Mouse (Mus musculus) Patski (cell line): Measurements from ENCODE around the gene Prox1. TPM values are rescaled to one million over a fixed set of nuclear protein-coding genes. Genes with fewer than 3 reads are reported as not detected.

Experiments
- ATAC-seq: fragments of 100-300 bp; one replicate; pipeline ENCODE4 v1.8.0; 2021
- CTCF ChIA-PET: fragments of 350-600 bp; sonication (Branson Sonifier 250); formaldehyde crosslinking; loops from one replicate; lab custom pipeline; 2022; ENCODE audit warnings: inconsistent platforms; lab: Charles Lee
- POLR2A ChIA-PET: fragments of 350-600 bp; sonication (Branson Sonifier 250); formaldehyde crosslinking; loops from one replicate; lab custom pipeline; 2022; ENCODE audit warnings: antibody characterized with exemption, inconsistent platforms; lab: Charles Lee
- DNase-seq: peaks from one replicate; pipeline ENCODE4 v3.0.0-alpha.2; 2011; ENCODE audit warnings: low read depth, low spot score
- H3K27me3 ChIP-seq: fragments of 371-371 bp; one replicate; pipeline ENCODE4 v1.5.1; 2021
- CTCF ChIP-seq: fragments of 100-300 bp; IDR thresholded peaks from one replicate; pipeline ENCODE4 v1.5.1; 2021
- in situ Hi-C: fragments of 300-500 bp; cut with MboI; formaldehyde crosslinking; loops from 3 replicates; pipeline ENCODE4 v1.11.1; 2018; ENCODE audit warnings: low pct_unique_long_range_greater_than_20kb, mixed read lengths
- polyA plus RNA-seq: library from polyadenylated mRNA; unstranded; gene quantifications from one replicate; pipeline ENCODE4 v1.2.3, GENCODE M21; 2021

The Prox1 gene
- polyA plus RNA-seq, 1 experiment from 2014 or later = 0.51 TPM

DNA sequence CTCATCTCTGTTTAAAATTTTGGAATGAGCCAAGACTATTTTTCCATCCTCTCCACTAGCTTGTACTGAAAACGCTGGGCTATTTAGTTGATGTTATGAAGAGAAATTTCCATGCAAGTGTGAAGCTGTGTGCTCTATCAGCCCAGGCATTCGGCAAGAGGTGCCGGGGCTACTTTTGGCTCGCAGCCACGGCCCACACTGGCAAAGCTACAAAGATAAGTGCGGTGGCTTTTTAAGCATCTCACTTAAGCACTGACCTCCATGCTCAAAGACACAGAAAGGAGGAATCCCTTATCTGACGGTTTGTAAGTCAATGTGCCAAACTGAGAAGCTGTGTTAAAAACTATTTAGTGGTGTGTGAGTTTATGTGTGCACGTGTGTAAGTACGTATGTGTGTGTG lies 26.9 kb downstream of the Prox1 start:
- ATAC-seq (no peak), DNase-seq (no peak)
- no peaks in the 10 kb centered on the region for H3K27me3 ChIP-seq
- ChIA-PET POLR2A (interaction anchor here (0.7 kb wide), 1 partner anchor 26 kb away, joined by 3 read pairs; no protein-coding TSS in a partner anchor), CTCF (no interaction called here)
- in situ Hi-C loops = no loop called here
- TF ChIP-seq CTCF = no peak

DNA sequence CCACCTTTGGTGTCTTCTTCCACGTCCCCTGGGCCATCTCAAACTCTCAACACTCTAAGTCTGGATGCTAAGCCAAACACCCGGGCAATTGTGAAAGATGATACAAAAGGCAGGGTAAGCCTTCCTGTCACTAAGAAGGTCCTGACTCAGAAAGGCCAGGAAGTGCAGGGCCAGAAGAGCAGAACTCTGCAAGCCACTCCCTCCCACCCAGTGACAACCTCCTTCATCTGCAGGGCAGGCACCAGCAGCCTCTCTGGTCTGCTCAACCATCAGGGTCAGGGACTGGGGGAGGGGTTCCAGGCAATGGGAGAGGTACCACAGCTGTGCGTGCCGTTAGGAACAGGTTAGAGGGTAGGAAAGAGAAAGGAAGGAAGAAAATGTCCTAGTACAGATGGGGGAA lies 27.9 kb downstream of the Prox1 start:
- TF ChIP-seq CTCF = no peak
- POLR2A ChIA-PET = no interaction called here
- H3K27me3 ChIP-seq = no peaks in the 10 kb centered on the region
- DNase-seq (no peak), ATAC-seq (no peak)
- in situ Hi-C loops = no loop called here
- CTCF ChIA-PET = no interaction called here

GRCm38 (mm10) chr1:190140519-190140918 lies 30.0 kb downstream of the Prox1 start:
- TF ChIP-seq CTCF = no peak
- DNase-seq (no peak), ATAC-seq (no peak)
- CTCF ChIA-PET = no interaction called here
- no peaks in the 10 kb centered on the region for H3K27me3 ChIP-seq
- POLR2A ChIA-PET = interaction anchor here (0.7 kb wide), 1 partner anchor 665 kb away, joined by 3 read pairs; no protein-coding TSS in a partner anchor
- in situ Hi-C loops = no loop called here

DNA sequence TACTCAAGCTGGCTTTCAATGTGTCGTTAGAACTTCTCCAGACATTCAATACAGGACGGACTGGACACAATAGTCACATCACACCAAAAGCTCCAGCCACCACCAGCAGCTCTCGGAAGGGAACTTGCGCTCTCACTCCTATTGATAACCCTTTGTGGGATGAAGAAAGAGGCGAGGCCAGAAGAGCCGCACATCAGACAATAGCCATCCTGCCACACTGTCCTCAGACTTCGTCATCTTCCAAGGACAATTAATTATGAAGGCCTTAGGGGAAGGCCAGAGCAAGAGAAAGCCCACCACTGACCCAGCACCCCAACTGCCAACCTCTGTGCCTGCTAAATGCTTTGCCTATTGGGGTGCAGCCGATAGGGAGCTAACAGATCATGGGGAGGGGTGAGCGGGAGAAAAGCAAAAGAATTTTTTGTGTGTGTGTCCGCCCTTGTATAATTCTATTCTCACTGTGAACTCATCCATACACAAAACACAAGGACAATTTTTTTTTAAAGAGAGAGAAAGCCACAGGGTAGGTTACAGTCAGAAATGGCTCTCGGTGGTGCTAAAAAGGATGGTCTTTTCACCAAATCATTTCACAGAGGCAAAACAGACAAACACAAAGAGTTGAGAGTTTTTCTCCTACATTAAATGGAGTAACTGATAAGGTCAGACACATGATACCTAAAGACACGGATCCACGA lies 30.7 kb downstream of the Prox1 start:
- DNase-seq (no peak), ATAC-seq (no peak)
- in situ Hi-C loops = no loop called here
- H3K27me3 ChIP-seq = no peaks in the 10 kb centered on the region
- TF ChIP-seq CTCF = no peak
- CTCF ChIA-PET = no interaction called here
- POLR2A ChIA-PET = interaction anchor here (0.6 to 0.7 kb wide), 3 partner anchors 583 to 1456 kb away, joined by 3 to 5 read pairs (median 4); no protein-coding TSS in a partner anchor

GRCm38 (mm10) chr1:190137943-190138342 lies 32.6 kb downstream of the Prox1 start:
- in situ Hi-C loops = no loop called here
- no peak for ATAC-seq

DNA sequence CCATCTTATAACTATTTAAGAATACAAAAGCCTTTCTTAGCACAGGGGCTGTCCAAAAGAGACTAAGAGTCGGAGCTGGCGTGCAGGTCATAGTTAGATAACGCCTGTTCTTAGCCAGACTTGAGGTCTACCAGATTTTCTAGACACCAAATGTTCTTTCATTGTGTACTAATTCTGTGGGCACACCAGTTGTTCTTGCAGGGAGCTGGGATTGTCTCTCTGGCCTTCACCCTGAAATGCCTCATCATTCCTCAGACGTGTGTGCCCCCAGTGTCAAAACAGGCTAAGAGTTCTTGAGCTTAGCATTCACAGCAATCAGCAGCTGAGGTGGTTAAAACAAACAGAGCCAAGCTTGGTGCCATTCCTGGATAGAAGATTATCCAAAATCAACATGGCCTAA lies 37.6 kb downstream of the Prox1 start:
- in situ Hi-C loops = no loop called here
- CTCF ChIA-PET = interaction anchor here (0.9 to 1.5 kb wide), 2 partner anchors 12 to 13 kb away, joined by 3 to 5 read pairs; no protein-coding TSS in a partner anchor

More at GRCm38 (mm10) chr1:190137943-190138342, 32.6 kb downstream of the Prox1 start:
- ChIA-PET POLR2A (no interaction called here), CTCF (no interaction called here)
- DNase-seq = no peak
- no peaks in the 10 kb centered on the region for H3K27me3 ChIP-seq
- TF ChIP-seq CTCF = no peak

GRCm38 (mm10) chr1:190130888-190131287 lies 39.6 kb downstream of the Prox1 start:
- no peak for ATAC-seq
- in situ Hi-C loops = no loop called here
- TF ChIP-seq CTCF = no peak
- POLR2A ChIA-PET = no interaction called here
- CTCF ChIA-PET = interaction anchor here (1.2 kb wide), 1 partner anchor 11 kb away, joined by 3 read pairs; no protein-coding TSS in a partner anchor
- no peak for DNase-seq
- H3K27me3 ChIP-seq = no peaks in the 10 kb centered on the region

More for the DNA sequence above, 37.6 kb downstream of the Prox1 start:
- ATAC-seq = no peak
- POLR2A ChIA-PET = interaction anchor here (0.6 kb wide), 1 partner anchor 95 kb away, joined by 3 read pairs; no protein-coding TSS in a partner anchor
- no peak for TF ChIP-seq CTCF
- no peaks in the 10 kb centered on the region for H3K27me3 ChIP-seq
- no peak for DNase-seq

GRCm38 (mm10) chr1:190129553-190129952 lies 41.0 kb downstream of the Prox1 start:
- CTCF ChIA-PET = no interaction called here
- in situ Hi-C loops = no loop called here
- POLR2A ChIA-PET = no interaction called here
- no peak for TF ChIP-seq CTCF
- no peaks in the 10 kb centered on the region for H3K27me3 ChIP-seq
- DNase-seq (no peak), ATAC-seq (no peak)

- in situ Hi-C loops = no loop called here
- ChIA-PET CTCF (no interaction called here), POLR2A (no interaction called here)
- DNase-seq (no peak), ATAC-seq (peak; percentile 41)
- H3K27me3 ChIP-seq = no peaks in the 10 kb centered on the region
- TF ChIP-seq CTCF = no peak
Measured at GRCm38 (mm10) chr1:190128674-190129322, 41.7 kb downstream of the Prox1 start.

- POLR2A ChIA-PET = no interaction called here
- ATAC-seq (peak; percentile 66), DNase-seq (no peak)
- TF ChIP-seq CTCF = no peak
- in situ Hi-C loops = no loop called here
- no peaks in the 10 kb centered on the region for H3K27me3 ChIP-seq
- CTCF ChIA-PET = no interaction called here
Measured at GRCm38 (mm10) chr1:190127878-190128277, 42.6 kb downstream of the Prox1 start.
